Mouse (Mus musculus) liver, embryonic 12.5 days (tissue): Measurements from ENCODE around the gene Mgat5. TPM values are rescaled to one million over a fixed set of nuclear protein-coding genes. Genes with fewer than 3 reads are reported as not detected.

ENCODE experiments used
- ATAC-seq: fragments of 200-750 bp; cut with Nextera tagmentation; 2 replicates; pipeline ENCODE4 v1.8.0; 2017; ENCODE audit warnings: moderate number of reproducible peaks, mild to moderate bottlenecking, moderate library complexity
- H3K27ac ChIP-seq: fragments of 300-500 bp; sonication (generic); 2 replicates; pipeline ENCODE4 v1.5.1; 2016; ENCODE audit warnings: mild to moderate bottlenecking
- H3K27me3 ChIP-seq: fragments of 300-500 bp; sonication (generic); replicated peaks from 2 replicates; pipeline ENCODE4 v1.6.1; 2016; ENCODE audit warnings: mild to moderate bottlenecking, moderate library complexity
- H3K36me3 ChIP-seq: fragments of 300-500 bp; sonication (generic); 2 replicates; pipeline ENCODE4 v1.6.1; 2016; ENCODE audit warnings: mild to moderate bottlenecking, moderate library complexity
- H3K4me1 ChIP-seq: fragments of 300-500 bp; sonication (generic); 2 replicates; pipeline ENCODE4 v1.6.1; 2016
- H3K4me2 ChIP-seq: fragments of 300-500 bp; sonication (generic); 2 replicates; pipeline ENCODE4 v1.6.1; 2016; ENCODE audit warnings: mild to moderate bottlenecking, moderate library complexity
- H3K4me3 ChIP-seq: fragments of 300-500 bp; sonication (generic); 2 replicates; pipeline ENCODE4 v1.5.1; 2016; ENCODE audit warnings: mild to moderate bottlenecking, moderate library complexity
- H3K9ac ChIP-seq: fragments of 300-500 bp; sonication (generic); 2 replicates; pipeline ENCODE4 v1.6.1; 2016; ENCODE audit warnings: mild to moderate bottlenecking, moderate library complexity
- H3K9me3 ChIP-seq: fragments of 300-500 bp; sonication (generic); replicated peaks from 2 replicates; pipeline ENCODE4 v1.6.1; 2016; ENCODE audit warnings: mild to moderate bottlenecking, moderate library complexity
- WGBS: fragments of 180-500 bp; shearing (Covaris S2); methylation state at CpG from one replicate; pipeline ENCODE4 v1.1.7; 2016; ENCODE audit not compliant: insufficient replicate concordance; 5-methylcytosine and 5-hydroxymethylcytosine counted together
- polyA plus RNA-seq: library from polyadenylated mRNA; unstranded; fragments of >200 nt; fragmentation: Nextera tagmentation; extraction: Ambion mirVana; gene quantifications from 2 replicates; pipeline ENCODE4 v1.2.1, GENCODE M21; 2016

The Mgat5 gene
- polyA plus RNA-seq, 1 experiment from 2014 or later: 1.3 TPM

DNA sequence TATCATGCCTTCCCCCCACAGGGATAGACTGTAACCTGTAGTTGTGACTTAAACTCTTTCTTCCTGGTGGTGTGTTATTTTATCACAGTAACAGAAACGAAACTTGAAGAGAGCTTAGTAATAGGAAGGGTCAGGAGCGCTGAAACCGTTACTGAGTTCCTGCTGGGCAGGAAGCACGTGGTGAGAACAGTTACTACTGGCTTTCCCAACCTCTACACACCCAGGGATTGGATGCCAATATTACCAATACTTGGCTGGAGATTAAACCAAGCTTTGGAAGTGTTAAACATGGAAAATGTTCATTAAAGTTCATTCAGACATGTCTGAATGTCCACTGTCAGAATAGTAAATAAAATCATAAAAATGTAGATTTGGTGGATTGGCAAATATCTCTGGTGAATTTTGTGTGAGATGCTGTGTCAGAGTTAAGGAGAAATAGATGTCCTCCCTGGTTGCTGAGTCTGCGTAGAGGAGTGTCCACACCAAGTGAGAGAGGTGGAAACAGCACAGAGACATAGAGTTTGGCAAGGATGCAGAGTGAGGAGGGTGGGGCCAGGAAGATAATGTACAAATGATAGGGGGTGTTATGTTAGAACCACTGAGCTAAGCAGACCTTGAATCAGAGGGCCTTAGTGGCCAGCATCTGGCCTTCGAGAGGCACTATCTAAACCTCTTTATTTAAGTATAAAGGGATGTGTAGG, 38.2 kb downstream of the Mgat5 start:
- H3K27me3 ChIP-seq: no peaks in the 10 kb centered on the region
- H3K36me3 ChIP-seq: no peaks in the 10 kb centered on the region
- no peak overlapping the region for H3K4me3 ChIP-seq
- no peaks in the 10 kb centered on the region for H3K9me3 ChIP-seq
- H3K4me1 ChIP-seq: peaks cover 21% of the 10 kb centered on the region; the same call in 1 of the 2 replicates
- H3K9ac ChIP-seq: no peak overlapping the region
- 0 out of 2 replicates have a peak overlapping the region, but pooled peaks have one; percentile 20 for H3K27ac ChIP-seq
- ATAC-seq: 0 out of 2 replicates have a peak, but pooled peaks have one; percentile 33
- WGBS: 27% methylated on average over 6 of the region's 6 CpGs
- peak overlapping the region; percentile 37 for H3K4me2 ChIP-seq

DNA sequence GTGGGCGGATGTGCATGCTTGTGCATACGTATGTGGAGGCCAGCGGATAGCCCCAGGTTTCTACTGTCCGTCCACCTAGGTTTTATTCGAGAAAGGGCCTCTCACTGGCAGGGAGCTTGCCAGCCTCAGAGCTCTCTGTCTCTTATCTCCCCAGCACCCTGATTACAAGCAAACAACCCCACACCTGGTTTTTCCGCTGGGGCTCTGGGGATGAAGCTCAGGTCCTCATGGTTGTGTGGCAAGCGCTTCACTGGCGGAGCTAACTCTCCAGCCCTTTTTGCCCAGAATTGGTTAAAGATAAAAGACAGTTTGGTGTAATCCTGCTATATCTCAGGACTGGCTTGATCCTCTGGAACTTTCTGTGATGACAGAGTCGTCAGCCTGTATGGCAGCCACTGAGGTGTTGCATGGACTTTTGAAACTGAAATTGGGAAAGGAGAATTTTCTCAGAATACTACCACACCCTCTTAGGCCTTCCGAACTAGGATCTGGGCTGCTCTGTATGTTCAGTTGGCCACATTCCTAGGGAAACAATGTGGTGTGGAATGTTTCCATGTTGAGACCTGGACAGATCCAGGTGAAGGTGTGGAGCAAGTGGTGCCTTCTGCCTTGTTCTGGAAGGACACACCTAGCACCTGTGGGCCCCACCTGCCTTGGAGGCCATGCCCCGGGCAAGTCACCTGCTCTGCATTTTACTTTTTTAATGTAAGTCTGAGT, 39.4 kb downstream of the Mgat5 start:
- no peak overlapping the region for H3K4me3 ChIP-seq
- no peaks in the 10 kb centered on the region for H3K27me3 ChIP-seq
- H3K9ac ChIP-seq: no peak overlapping the region
- 66% methylated on average over 11 of the region's 11 CpGs for WGBS
- H3K36me3 ChIP-seq: no peaks in the 10 kb centered on the region
- H3K4me1 ChIP-seq: peaks cover 21% of the 10 kb centered on the region; the same call in 1 of the 2 replicates
- ATAC-seq: no peak
- H3K4me2 ChIP-seq: no peak overlapping the region
- H3K9me3 ChIP-seq: no peaks in the 10 kb centered on the region
- H3K27ac ChIP-seq: no peak overlapping the region

DNA sequence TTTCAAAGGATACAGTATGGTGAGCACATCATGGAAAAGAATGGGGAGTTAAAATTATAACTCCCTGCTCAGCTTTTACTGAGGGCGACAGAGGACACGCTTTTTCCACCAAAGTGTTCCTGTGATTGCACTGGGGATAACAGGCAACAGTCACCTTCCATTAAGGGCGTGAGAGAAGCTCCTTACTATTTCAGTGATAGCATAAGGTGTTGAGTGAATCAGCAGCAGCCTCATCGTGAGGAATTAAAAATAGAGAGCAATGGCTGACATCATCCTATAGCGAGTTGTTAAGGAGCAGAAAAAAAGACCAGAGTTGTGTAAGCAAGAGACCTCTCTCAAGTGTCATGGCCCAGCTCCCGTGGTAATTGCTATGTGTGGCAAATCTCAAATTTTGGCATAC, 41.3 kb downstream of the Mgat5 start:
- Histone ChIP-seq H3K27ac (no peak overlapping the region), H3K27me3 (no peaks in the 10 kb centered on the region), H3K9ac (no peak overlapping the region), H3K4me3 (no peak overlapping the region), H3K4me1 (peaks cover 17% of the 10 kb centered on the region; the same call in 1 of the 2 replicates), H3K9me3 (no peaks in the 10 kb centered on the region), H3K4me2 (no peak overlapping the region), H3K36me3 (no peaks in the 10 kb centered on the region)
- 70% methylated on average over 6 of the region's 6 CpGs for WGBS
- ATAC-seq: no peak

DNA sequence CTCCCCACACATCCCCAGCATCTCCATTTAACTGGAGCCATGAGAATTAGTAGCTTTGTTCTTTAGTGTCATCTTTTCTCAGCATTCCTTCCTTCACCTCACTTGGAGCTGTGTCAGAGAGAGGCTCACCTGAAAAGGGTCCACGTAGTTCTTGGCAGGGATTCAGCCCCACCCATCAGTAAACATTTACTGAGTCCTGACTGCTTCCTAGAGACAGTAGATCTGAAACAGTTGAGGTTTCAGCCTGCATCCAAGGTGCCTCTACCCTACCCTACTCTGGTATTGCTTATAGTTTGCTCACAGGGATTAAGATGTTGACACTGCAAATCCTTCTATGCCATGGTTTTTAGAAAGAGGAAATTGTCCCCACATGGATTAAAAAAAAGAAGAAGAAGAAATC, 43.6 kb downstream of the Mgat5 start:
- Histone ChIP-seq H3K36me3 (no peaks in the 10 kb centered on the region), H3K9ac (no peak overlapping the region), H3K4me3 (no peak overlapping the region), H3K9me3 (no peaks in the 10 kb centered on the region), H3K4me1 (0 out of 2 replicates have a peak, but pooled peaks cover 7% of the 10 kb centered on the region), H3K27me3 (no peaks in the 10 kb centered on the region), H3K4me2 (no peak overlapping the region), H3K27ac (no peak overlapping the region)
- WGBS: 77% methylated on average over 1 of the region's 1 CpGs
- no peak for ATAC-seq

DNA sequence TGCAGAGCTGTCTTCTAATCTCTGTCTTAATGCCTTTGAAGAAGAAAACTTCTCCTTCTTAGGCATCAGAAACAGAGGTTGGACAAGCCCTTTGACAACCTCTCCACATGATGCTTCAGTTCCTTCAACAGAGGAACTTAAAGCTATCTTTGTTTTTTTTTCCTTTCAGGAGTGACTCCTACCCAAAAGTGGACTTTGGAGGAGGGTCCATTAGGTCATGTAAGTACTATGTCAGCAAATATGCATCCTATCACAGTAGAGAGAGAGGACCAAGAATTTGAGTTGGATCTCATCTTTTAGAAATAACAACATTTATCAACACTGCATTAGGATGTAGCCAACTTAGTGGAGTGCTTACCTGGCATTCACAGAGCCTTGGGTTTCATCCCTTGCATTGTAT, 44.8 kb downstream of the Mgat5 start:
- ATAC-seq: no peak
- no peak overlapping the region for H3K9ac ChIP-seq
- no peaks in the 10 kb centered on the region for H3K4me1 ChIP-seq
- no peak overlapping the region for H3K4me3 ChIP-seq
- H3K27me3 ChIP-seq: no peaks in the 10 kb centered on the region
- no peak overlapping the region for H3K4me2 ChIP-seq
- no peaks in the 10 kb centered on the region for H3K36me3 ChIP-seq
- no peaks in the 10 kb centered on the region for H3K9me3 ChIP-seq
- H3K27ac ChIP-seq: no peak overlapping the region

DNA sequence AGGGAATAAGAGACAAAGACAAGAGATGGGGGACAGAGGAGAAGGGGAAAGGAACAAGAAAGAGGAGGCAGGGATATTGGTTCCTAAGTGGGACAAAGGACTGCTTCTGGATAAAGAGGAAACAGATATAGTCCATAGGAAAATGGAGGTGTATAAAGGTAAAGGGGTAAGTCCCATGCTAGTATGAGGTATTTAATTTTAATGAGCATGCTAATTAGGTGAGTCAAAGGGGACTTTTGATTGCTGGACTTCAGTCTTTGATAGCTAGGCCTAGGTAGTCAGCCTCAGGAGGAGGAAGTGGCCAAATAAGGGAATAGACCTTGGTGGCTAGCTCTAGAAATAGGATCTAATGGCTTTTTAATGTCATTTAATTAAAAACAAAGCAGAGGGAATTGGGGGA, 45.5 kb downstream of the Mgat5 start:
- ATAC-seq: no peak

DNA sequence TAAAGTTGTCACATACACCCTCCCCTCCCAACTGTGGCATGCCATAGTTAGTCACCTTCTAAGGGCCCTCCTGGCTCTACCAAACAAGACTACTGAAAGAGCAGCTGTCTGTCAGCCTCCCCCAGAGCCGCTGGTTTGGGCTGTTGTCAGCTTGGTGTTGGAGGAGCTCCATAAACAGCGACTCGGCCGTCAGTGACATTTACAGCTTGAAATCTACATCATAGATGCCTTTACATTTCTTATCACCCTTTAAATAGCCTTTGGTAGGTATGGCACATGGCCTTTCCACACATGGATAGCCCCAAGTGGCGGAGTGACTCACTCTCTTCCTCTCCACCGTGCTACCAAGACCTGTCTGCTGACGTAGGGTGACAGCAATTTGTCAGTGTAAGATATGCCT, 46.9 kb downstream of the Mgat5 start:
- Histone ChIP-seq H3K27me3 (no peaks in the 10 kb centered on the region), H3K9me3 (no peaks in the 10 kb centered on the region), H3K4me3 (no peak overlapping the region), H3K27ac (no peak overlapping the region), H3K9ac (no peak overlapping the region), H3K4me2 (no peak overlapping the region), H3K4me1 (no peaks in the 10 kb centered on the region), H3K36me3 (no peaks in the 10 kb centered on the region)
- 79% methylated on average over 7 of the region's 7 CpGs for WGBS
- no peak for ATAC-seq

More for the DNA sequence above, 45.5 kb downstream of the Mgat5 start:
- Histone ChIP-seq H3K4me3 (no peak overlapping the region), H3K9me3 (no peaks in the 10 kb centered on the region), H3K4me1 (no peaks in the 10 kb centered on the region), H3K4me2 (no peak overlapping the region), H3K27ac (no peak overlapping the region), H3K27me3 (no peaks in the 10 kb centered on the region), H3K36me3 (no peaks in the 10 kb centered on the region), H3K9ac (no peak overlapping the region)

DNA sequence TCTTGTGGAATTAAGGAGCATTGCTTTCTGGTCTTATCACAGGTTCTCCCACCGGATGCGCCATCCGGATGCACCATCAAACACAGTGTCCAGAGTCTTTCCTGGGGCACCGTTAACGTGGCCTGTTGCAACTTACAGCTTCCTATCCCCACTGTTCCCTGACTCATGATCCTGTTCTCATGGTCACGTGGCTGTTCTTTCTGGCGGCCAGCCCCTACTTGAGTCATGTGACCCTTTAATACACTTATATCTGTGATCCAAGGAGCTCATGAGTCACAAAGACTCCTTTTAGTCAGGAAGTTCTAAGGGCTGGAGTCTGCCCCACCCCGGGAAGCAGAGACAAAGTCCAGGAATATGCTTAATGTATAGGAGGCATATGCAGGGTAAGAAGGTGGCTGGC, 52.2 kb downstream of the Mgat5 start:
- Histone ChIP-seq H3K4me2 (no peak overlapping the region), H3K36me3 (no peaks in the 10 kb centered on the region), H3K9ac (no peak overlapping the region), H3K9me3 (no peaks in the 10 kb centered on the region), H3K4me3 (no peak overlapping the region), H3K4me1 (peaks cover 10% of the 10 kb centered on the region; the same call in 1 of the 2 replicates), H3K27me3 (no peaks in the 10 kb centered on the region), H3K27ac (no peak overlapping the region)
- ATAC-seq: no peak
- 71% methylated on average over 8 of the region's 8 CpGs for WGBS

DNA sequence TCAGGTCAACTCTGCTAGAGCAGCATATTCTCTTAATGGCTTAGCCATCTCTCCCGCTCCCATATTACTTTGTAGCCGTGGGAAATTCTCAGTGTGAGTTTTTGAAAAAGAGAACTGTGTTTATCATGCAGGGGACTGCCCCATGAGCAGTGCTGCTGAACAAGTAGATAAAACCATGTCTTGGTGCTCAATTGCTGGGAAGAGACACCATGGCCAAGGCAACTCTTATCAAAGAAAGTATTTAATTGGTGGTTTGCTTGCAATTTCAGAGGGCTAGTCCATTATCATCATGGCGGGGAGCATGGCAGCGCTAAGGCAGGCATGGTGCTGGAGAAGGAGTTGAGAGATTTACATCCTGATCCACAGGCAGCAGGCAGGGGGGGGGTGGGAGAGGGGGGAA, 54.9 kb downstream of the Mgat5 start:
- no peak overlapping the region for H3K9ac ChIP-seq
- H3K27me3 ChIP-seq: no peaks in the 10 kb centered on the region
- H3K9me3 ChIP-seq: no peaks in the 10 kb centered on the region
- 58% methylated on average over 4 of the region's 4 CpGs for whole genome bisulfite sequencing
- no peak overlapping the region for H3K4me3 ChIP-seq
- no peak overlapping the region for H3K4me2 ChIP-seq
- H3K27ac ChIP-seq: no peak overlapping the region
- peaks cover 10% of the 10 kb centered on the region; the same call in 1 of the 2 replicates for H3K4me1 ChIP-seq
- no peaks in the 10 kb centered on the region for H3K36me3 ChIP-seq
- ATAC-seq: no peak

DNA sequence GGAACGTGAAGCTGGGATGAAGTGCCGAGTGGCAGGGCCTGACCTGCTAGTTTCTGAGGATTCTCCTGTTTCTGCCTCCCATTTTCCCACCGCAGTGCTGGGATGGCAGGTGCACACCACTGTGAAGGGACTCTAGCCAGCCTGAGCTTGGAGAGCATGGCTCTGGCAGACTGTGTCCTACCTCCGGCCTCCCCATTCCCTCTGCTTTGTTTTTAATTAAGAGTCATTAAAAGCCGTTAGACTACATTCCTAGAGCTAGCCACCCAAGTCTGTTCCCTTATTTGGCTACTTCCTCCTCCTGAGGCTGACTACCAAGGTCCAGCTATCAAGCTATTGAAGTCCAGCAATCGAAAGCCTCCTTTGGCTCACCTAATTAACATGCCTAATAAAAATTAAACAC, 56.2 kb downstream of the Mgat5 start:
- Histone ChIP-seq H3K27me3 (no peaks in the 10 kb centered on the region), H3K9ac (no peak overlapping the region), H3K4me3 (no peak overlapping the region), H3K36me3 (no peaks in the 10 kb centered on the region), H3K4me2 (no peak overlapping the region), H3K27ac (no peak overlapping the region), H3K9me3 (no peaks in the 10 kb centered on the region), H3K4me1 (peaks cover 10% of the 10 kb centered on the region; the same call in 1 of the 2 replicates)
- ATAC-seq: no peak
- 68% methylated on average over 6 of the region's 6 CpGs for WGBS

DNA sequence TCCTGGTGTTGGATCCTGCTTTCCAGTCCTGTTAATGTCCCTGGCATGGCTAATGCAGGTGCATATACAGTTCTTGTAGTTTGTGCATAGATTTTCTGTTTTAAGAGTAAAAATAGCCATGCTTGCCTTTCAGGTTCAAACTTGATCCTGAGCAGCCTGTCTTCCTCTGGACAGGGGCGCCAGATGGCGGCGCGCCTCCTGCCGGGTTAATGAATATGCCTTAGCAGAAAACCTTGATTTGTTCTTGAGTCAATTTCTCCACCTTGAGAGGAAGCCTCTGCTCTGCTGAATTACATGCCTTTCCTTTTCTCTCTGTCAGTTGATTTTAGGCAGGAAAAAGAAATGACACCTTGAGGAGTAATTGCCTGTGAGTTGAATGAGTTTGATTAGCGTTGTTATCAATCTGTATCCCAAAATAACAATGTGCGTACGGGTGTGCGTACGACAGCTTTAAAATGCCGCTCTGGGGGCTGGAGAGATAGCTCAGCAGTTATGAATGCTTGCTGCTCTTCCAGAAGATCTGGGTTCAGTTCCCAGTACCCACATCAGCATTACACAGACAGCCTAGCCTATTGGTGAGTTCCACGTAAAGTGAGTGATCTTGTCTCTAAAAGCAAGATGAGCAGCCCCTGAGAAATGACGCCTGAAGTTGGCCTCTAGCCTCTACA, 57.5 kb downstream of the Mgat5 start:
- no peak for ATAC-seq
- Histone ChIP-seq H3K9me3 (no peaks in the 10 kb centered on the region), H3K27me3 (no peaks in the 10 kb centered on the region), H3K36me3 (no peaks in the 10 kb centered on the region), H3K4me2 (no peak overlapping the region), H3K4me1 (peaks cover 10% of the 10 kb centered on the region; the same call in 1 of the 2 replicates), H3K9ac (no peak overlapping the region), H3K4me3 (no peak overlapping the region), H3K27ac (no peak overlapping the region)
- WGBS: 80% methylated on average over 13 of the region's 13 CpGs

DNA sequence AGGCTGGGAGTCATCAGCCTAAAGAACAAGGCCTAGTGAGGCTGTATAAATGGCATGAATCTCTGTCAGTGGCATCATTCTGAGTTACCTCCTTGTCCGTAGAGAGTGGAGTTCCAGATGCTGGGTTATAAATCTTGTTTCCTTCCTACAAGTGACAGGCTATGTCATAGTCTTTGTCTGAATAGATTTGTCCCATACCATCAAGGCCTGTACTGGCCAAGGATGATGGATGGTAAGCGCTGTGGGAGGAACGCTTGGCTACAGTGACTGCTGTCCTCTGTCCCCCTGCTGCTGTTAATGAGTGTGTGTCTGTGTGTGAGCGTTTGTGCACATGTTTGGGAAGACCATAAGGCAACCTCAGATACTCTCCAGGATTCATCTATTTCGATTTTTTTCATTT, 63.2 kb downstream of the Mgat5 start:
- Histone ChIP-seq H3K27me3 (no peaks in the 10 kb centered on the region), H3K36me3 (no peaks in the 10 kb centered on the region), H3K4me2 (no peak overlapping the region), H3K27ac (no peak overlapping the region), H3K4me3 (no peak overlapping the region), H3K4me1 (0 out of 2 replicates have a peak, but pooled peaks cover 3% of the 10 kb centered on the region), H3K9me3 (no peaks in the 10 kb centered on the region), H3K9ac (no peak overlapping the region)
- ATAC-seq: no peak
- 71% methylated on average over 5 of the region's 5 CpGs for WGBS
